Mouse (Mus musculus): ENCODE measurements around the gene Dnajc8. TPM values are rescaled to one million over a fixed set of nuclear protein-coding genes. Genes with fewer than 3 reads are reported as not detected.

The Dnajc8 gene
- polyA plus RNA-seq, 1 experiment from 2014 or later, result 146 TPM

GRCm38 (mm10) chr4:132518066-132518465 lies 17.3 kb upstream of the Dnajc8 start:
- peaks cover 16% of the 10 kb centered on the region for H3K4me1 ChIP-seq
- H3K27me3 ChIP-seq, result no peaks in the 10 kb centered on the region
- 60% methylated on average over 8 of the region's 8 CpGs for WGBS
- peak overlapping the region; percentile 27; the same call in 1 of the 2 replicates for H3K27ac ChIP-seq
- ATAC-seq (ENCODE audit: borderline replicate concordance, extremely low read depth, low FRiP score, low TSS enrichment), result no peak
- no peaks in the 10 kb centered on the region for H3K9me3 ChIP-seq
- no peak overlapping the region for H3K4me2 ChIP-seq
- no peak overlapping the region for H3K4me3 ChIP-seq
- no peaks in the 10 kb centered on the region for H3K36me3 ChIP-seq
- H3K9ac ChIP-seq, result no peak overlapping the region

GRCm38 (mm10) chr4:132519188-132519587 lies 16.2 kb upstream of the Dnajc8 start:
- no peak for ATAC-seq (ENCODE audit: borderline replicate concordance, extremely low read depth, low FRiP score, low TSS enrichment)
- H3K4me3 ChIP-seq, result no peak overlapping the region
- no peaks in the 10 kb centered on the region for H3K9me3 ChIP-seq
- H3K4me2 ChIP-seq, result no peak overlapping the region
- H3K27me3 ChIP-seq, result no peaks in the 10 kb centered on the region
- H3K27ac ChIP-seq, result no peak overlapping the region
- WGBS, result 85% methylated on average over 3 of the region's 3 CpGs
- peaks cover 13% of the 10 kb centered on the region for H3K4me1 ChIP-seq
- H3K9ac ChIP-seq, result no peak overlapping the region
- H3K36me3 ChIP-seq, result no peaks in the 10 kb centered on the region

GRCm38 (mm10) chr4:132524321-132524741 lies 11.0 kb upstream of the Dnajc8 start:
- Histone ChIP-seq H3K9ac (no peak overlapping the region), H3K4me1 (peaks cover 15% of the 10 kb centered on the region; the same call in 1 of the 2 replicates)

GRCm38 (mm10) chr4:132524808-132525207 lies 10.5 kb upstream of the Dnajc8 start:
- no peak overlapping the region for H3K4me3 ChIP-seq
- ATAC-seq (ENCODE audit: borderline replicate concordance, extremely low read depth, low FRiP score, low TSS enrichment), result no peak
- H3K27me3 ChIP-seq, result no peaks in the 10 kb centered on the region
- no peak overlapping the region for H3K4me2 ChIP-seq
- 47% methylated on average over 6 of the region's 6 CpGs for WGBS
- peaks cover 4% of the 10 kb centered on the region; the same call in 1 of the 2 replicates for H3K36me3 ChIP-seq
- H3K9me3 ChIP-seq, result no peaks in the 10 kb centered on the region
- peaks cover 15% of the 10 kb centered on the region; the same call in 1 of the 2 replicates for H3K4me1 ChIP-seq
- peak overlapping the region; percentile 13 for H3K27ac ChIP-seq
- no peak overlapping the region for H3K9ac ChIP-seq

More at GRCm38 (mm10) chr4:132524321-132524741, 11.0 kb upstream of the Dnajc8 start:
- no peak overlapping the region for H3K4me2 ChIP-seq
- 20% methylated on average over 11 of the region's 11 CpGs for WGBS
- peak overlapping the region; percentile 13 for H3K27ac ChIP-seq
- no peaks in the 10 kb centered on the region for H3K27me3 ChIP-seq
- H3K9me3 ChIP-seq, result no peaks in the 10 kb centered on the region
- no peak overlapping the region for H3K4me3 ChIP-seq
- no peak for ATAC-seq (ENCODE audit: borderline replicate concordance, extremely low read depth, low FRiP score, low TSS enrichment)
- no peaks in the 10 kb centered on the region for H3K36me3 ChIP-seq

GRCm38 (mm10) chr4:132526678-132527077 lies 8.7 kb upstream of the Dnajc8 start:
- ATAC-seq (ENCODE audit: borderline replicate concordance, extremely low read depth, low FRiP score, low TSS enrichment), result no peak
- H3K9ac ChIP-seq, result no peak overlapping the region
- peaks cover 17% of the 10 kb centered on the region for H3K36me3 ChIP-seq
- no peaks in the 10 kb centered on the region for H3K27me3 ChIP-seq
- no peak overlapping the region for H3K27ac ChIP-seq
- no peaks in the 10 kb centered on the region for H3K9me3 ChIP-seq
- H3K4me2 ChIP-seq, result no peak overlapping the region
- no peak overlapping the region for H3K4me3 ChIP-seq
- H3K4me1 ChIP-seq, result peaks cover 19% of the 10 kb centered on the region; the same call in 1 of the 2 replicates
- 49% methylated on average over 2 of the region's 2 CpGs for WGBS

- Histone ChIP-seq H3K27ac (no peak overlapping the region), H3K9ac (no peak overlapping the region), H3K4me1 (peaks cover 29% of the 10 kb centered on the region), H3K4me2 (no peak overlapping the region), H3K36me3 (peaks cover 17% of the 10 kb centered on the region), H3K27me3 (no peaks in the 10 kb centered on the region), H3K9me3 (no peaks in the 10 kb centered on the region), H3K4me3 (no peak overlapping the region)
- no peak for ATAC-seq (ENCODE audit: borderline replicate concordance, extremely low read depth, low FRiP score, low TSS enrichment)
- WGBS, result 79% methylated on average over 8 of the region's 8 CpGs
Measured at GRCm38 (mm10) chr4:132527917-132528522, 7.3 kb upstream of the Dnajc8 start.

- WGBS, result 86% methylated on average over 4 of the region's 4 CpGs
- no peaks in the 10 kb centered on the region for H3K27me3 ChIP-seq
- H3K36me3 ChIP-seq, result peaks cover 17% of the 10 kb centered on the region
- H3K4me2 ChIP-seq, result no peak overlapping the region
- H3K9ac ChIP-seq, result no peak overlapping the region
- no peaks in the 10 kb centered on the region for H3K9me3 ChIP-seq
- H3K4me1 ChIP-seq, result peaks cover 30% of the 10 kb centered on the region
- no peak overlapping the region for H3K27ac ChIP-seq
- no peak for ATAC-seq (ENCODE audit: borderline replicate concordance, extremely low read depth, low FRiP score, low TSS enrichment)
- H3K4me3 ChIP-seq, result no peak overlapping the region
Measured at GRCm38 (mm10) chr4:132529344-132529743, 6.0 kb upstream of the Dnajc8 start.

GRCm38 (mm10) chr4:132530033-132530804 lies 5.1 kb upstream of the Dnajc8 start:
- H3K4me1 ChIP-seq, result peaks cover 27% of the 10 kb centered on the region
- ATAC-seq (ENCODE audit: borderline replicate concordance, extremely low read depth, low FRiP score, low TSS enrichment), result no peak
- H3K4me3 ChIP-seq, result no peak overlapping the region
- 87% methylated on average over 20 of the region's 20 CpGs for WGBS
- peaks cover 17% of the 10 kb centered on the region for H3K36me3 ChIP-seq
- no peaks in the 10 kb centered on the region for H3K9me3 ChIP-seq
- no peaks in the 10 kb centered on the region for H3K27me3 ChIP-seq
- H3K4me2 ChIP-seq, result no peak overlapping the region
- H3K9ac ChIP-seq, result no peak overlapping the region
- no peak overlapping the region for H3K27ac ChIP-seq

- no peak; the same call in 1 of the 2 replicates for ATAC-seq (ENCODE audit: borderline replicate concordance, extremely low read depth, low FRiP score, low TSS enrichment)
Measured at GRCm38 (mm10) chr4:132532496-132532895, 2.9 kb upstream of the Dnajc8 start.

GRCm38 (mm10) chr4:132532981-132533916 lies 2.1 kb upstream of the Dnajc8 start, which contains the start of gene Atpif1:
Atpif1 (minus strand) TSS chr4:132533659.
- Histone ChIP-seq H3K9ac (peak within 1 kb of the TSS; percentile 73), H3K27ac (peak within 1 kb of the TSS; percentile 95), H3K4me2 (peak within 1 kb of the TSS; percentile 72), H3K4me1 (peaks cover 44% of the 10 kb centered on the region), H3K36me3 (peaks cover 23% of the 10 kb centered on the region), H3K9me3 (no peaks in the 10 kb centered on the region), H3K4me3 (peak within 1 kb of the TSS; percentile 66), H3K27me3 (no peaks in the 10 kb centered on the region)
- peak; percentile 85 for ATAC-seq (ENCODE audit: borderline replicate concordance, extremely low read depth, low FRiP score, low TSS enrichment)
- WGBS, result under 1% methylated on average over 63 of the region's 63 CpGs

More at GRCm38 (mm10) chr4:132532496-132532895, 2.9 kb upstream of the Dnajc8 start:
- Histone ChIP-seq H3K36me3 (peaks cover 18% of the 10 kb centered on the region), H3K4me2 (peak overlapping the region; percentile 72), H3K27ac (peak overlapping the region; percentile 95), H3K9me3 (no peaks in the 10 kb centered on the region), H3K4me1 (peaks cover 41% of the 10 kb centered on the region), H3K9ac (peak overlapping the region; percentile 73), H3K27me3 (no peaks in the 10 kb centered on the region), H3K4me3 (peak overlapping the region; percentile 66)
- WGBS, result 1% methylated on average over 5 of the region's 5 CpGs

GRCm38 (mm10) chr4:132539481-132539880 lies 4.1 kb downstream of the Dnajc8 start:
- Histone ChIP-seq H3K4me3 (no peak overlapping the region), H3K9me3 (no peaks in the 10 kb centered on the region), H3K27me3 (no peaks in the 10 kb centered on the region), H3K27ac (no peak overlapping the region), H3K4me1 (peaks cover 24% of the 10 kb centered on the region), H3K36me3 (peaks cover 61% of the 10 kb centered on the region), H3K9ac (no peak overlapping the region), H3K4me2 (no peak overlapping the region)
- WGBS, result 94% methylated on average over 5 of the region's 5 CpGs
- ATAC-seq (ENCODE audit: borderline replicate concordance, extremely low read depth, low FRiP score, low TSS enrichment), result no peak
